Mouse (Mus musculus) midbrain, embryonic 12.5 days (tissue): ENCODE data around the gene Anks6. TPM values are rescaled to one million over a fixed set of nuclear protein-coding genes. Genes with fewer than 3 reads are reported as not detected.

Experiments used
- ATAC-seq: fragments of 200-750 bp; cut with Nextera tagmentation; 2 replicates; pipeline ENCODE4 v1.8.0; 2017; ENCODE audit warnings: low read depth, moderate TSS enrichment, moderate library complexity; ENCODE audit not compliant: low FRiP score
- H3K27ac ChIP-seq: fragments of 300-500 bp; sonication (generic); replicated peaks from 2 replicates; pipeline ENCODE4 v1.5.1; 2016; ENCODE audit warnings: mild to moderate bottlenecking
- H3K27me3 ChIP-seq: fragments of 300-500 bp; sonication (generic); 2 replicates; pipeline ENCODE4 v1.6.1; 2016; ENCODE audit warnings: mild to moderate bottlenecking
- H3K36me3 ChIP-seq: fragments of 300-500 bp; sonication (generic); 2 replicates; pipeline ENCODE4 v1.6.1; 2016
- H3K4me1 ChIP-seq: fragments of 300-500 bp; sonication (generic); 2 replicates; pipeline ENCODE4 v1.6.1; 2016
- H3K4me2 ChIP-seq: fragments of 300-500 bp; sonication (generic); replicated peaks from 2 replicates; pipeline ENCODE4 v1.6.1; 2016; ENCODE audit warnings: mild to moderate bottlenecking, moderate library complexity
- H3K4me3 ChIP-seq: fragments of 300-500 bp; sonication (generic); 2 replicates; pipeline ENCODE4 v1.5.1; 2016; ENCODE audit warnings: mild to moderate bottlenecking
- H3K9ac ChIP-seq: fragments of 300-500 bp; sonication (generic); replicated peaks from 2 replicates; pipeline ENCODE4 v1.6.1; 2016; ENCODE audit warnings: mild to moderate bottlenecking, moderate library complexity
- H3K9me3 ChIP-seq: fragments of 300-500 bp; sonication (generic); 2 replicates; pipeline ENCODE4 v1.6.1; 2016; ENCODE audit warnings: mild to moderate bottlenecking
- WGBS: fragments of 180-500 bp; shearing (Covaris S2); methylation state at CpG from one replicate; pipeline ENCODE4 v1.1.7; 2016; 5-methylcytosine and 5-hydroxymethylcytosine counted together
- polyA plus RNA-seq: library from polyadenylated mRNA; unstranded; fragments of >200 nt; fragmentation: Nextera tagmentation; extraction: Ambion mirVana; gene quantifications from 2 replicates; pipeline ENCODE4 v1.2.1, GENCODE M21; 2016

Gene Anks6
- polyA plus RNA-seq, 1 experiment from 2014 or later, result 6.5 TPM

- Histone ChIP-seq H3K4me3 (no peak overlapping the region), H3K36me3 (no peaks in the 10 kb centered on the region), H3K9me3 (no peaks in the 10 kb centered on the region), H3K4me2 (no peak overlapping the region), H3K27me3 (peaks cover 2% of the 10 kb centered on the region; the same call in 1 of the 2 replicates), H3K9ac (no peak overlapping the region), H3K4me1 (0 out of 2 replicates have a peak, but pooled peaks cover 2% of the 10 kb centered on the region), H3K27ac (no peak overlapping the region)
- WGBS, result 69% methylated on average over 12 of the region's 12 CpGs
- ATAC-seq, result no peak
Measured at GRCm38 (mm10) chr4:47010400-47011231, 46.6 kb downstream of the Anks6 start.

GRCm38 (mm10) chr4:47000626-47001395, 56.4 kb downstream of the Anks6 start:
- no peaks in the 10 kb centered on the region for H3K4me1 ChIP-seq
- no peaks in the 10 kb centered on the region for H3K36me3 ChIP-seq
- H3K27me3 ChIP-seq, result peaks cover 4% of the 10 kb centered on the region; the same call in 1 of the 2 replicates
- H3K9me3 ChIP-seq, result no peaks in the 10 kb centered on the region
- H3K4me3 ChIP-seq, result no peak overlapping the region
- no peak overlapping the region for H3K9ac ChIP-seq
- 78% methylated on average over 8 of the region's 8 CpGs for WGBS
- H3K27ac ChIP-seq, result no peak overlapping the region
- H3K4me2 ChIP-seq, result no peak overlapping the region
- no peak for ATAC-seq

- Histone ChIP-seq H3K4me3 (no peak overlapping the region), H3K9me3 (no peaks in the 10 kb centered on the region), H3K4me2 (no peak overlapping the region), H3K36me3 (no peaks in the 10 kb centered on the region), H3K27ac (no peak overlapping the region), H3K4me1 (no peaks in the 10 kb centered on the region), H3K27me3 (peaks cover 20% of the 10 kb centered on the region), H3K9ac (no peak overlapping the region)
- no peak for ATAC-seq
- WGBS, result 85% methylated on average over 2 of the region's 2 CpGs
Measured at GRCm38 (mm10) chr4:46997969-46998368, 59.3 kb downstream of the Anks6 start.

GRCm38 (mm10) chr4:46992827-46993473, 64.3 kb downstream of the Anks6 start:
- H3K4me2 ChIP-seq, result no peak overlapping the region
- 4% methylated on average over 8 of the region's 8 CpGs for WGBS
- no peak for ATAC-seq
- peaks cover 65% of the 10 kb centered on the region for H3K27me3 ChIP-seq
- H3K27ac ChIP-seq, result no peak overlapping the region
- H3K36me3 ChIP-seq, result no peaks in the 10 kb centered on the region
- peaks cover 24% of the 10 kb centered on the region for H3K4me1 ChIP-seq
- no peaks in the 10 kb centered on the region for H3K9me3 ChIP-seq
- no peak overlapping the region for H3K4me3 ChIP-seq
- H3K9ac ChIP-seq, result no peak overlapping the region

- WGBS, result under 1% methylated on average over 21 of the region's 31 CpGs
- no peak; the same call in 1 of the 2 replicates for ATAC-seq
- peak overlapping the region; percentile 71 for H3K9ac ChIP-seq
- peak overlapping the region; percentile 70 for H3K27ac ChIP-seq
- H3K9me3 ChIP-seq, result no peaks in the 10 kb centered on the region
- peaks cover 24% of the 10 kb centered on the region for H3K4me1 ChIP-seq
- H3K36me3 ChIP-seq, result no peaks in the 10 kb centered on the region
- H3K4me2 ChIP-seq, result peak overlapping the region; percentile 91
- H3K4me3 ChIP-seq, result peak overlapping the region; percentile 65
- H3K27me3 ChIP-seq, result peaks cover 66% of the 10 kb centered on the region
Measured at GRCm38 (mm10) chr4:46991959-46992316, 65.3 kb downstream of the Anks6 start.

- peaks cover 24% of the 10 kb centered on the region for H3K4me1 ChIP-seq
- H3K4me3 ChIP-seq, result peak within 1 kb of the TSS; percentile 65
- peaks cover 70% of the 10 kb centered on the region for H3K27me3 ChIP-seq
- peak within 1 kb of the TSS; percentile 70 for H3K27ac ChIP-seq
- H3K4me2 ChIP-seq, result peak within 1 kb of the TSS; percentile 91
- no peaks in the 10 kb centered on the region for H3K36me3 ChIP-seq
- peak; percentile 82 for ATAC-seq
- H3K9me3 ChIP-seq, result no peaks in the 10 kb centered on the region
- WGBS, result 1% methylated on average over 94 of the region's 134 CpGs
- H3K9ac ChIP-seq, result peak within 1 kb of the TSS; percentile 71
Measured at GRCm38 (mm10) chr4:46991016-46991958, 65.9 kb downstream of the Anks6 start, which contains the start of gene Gabbr2. Gabbr2 (minus strand) TSS chr4:46991873.

GRCm38 (mm10) chr4:46990281-46991015, 66.8 kb downstream of the Anks6 start:
- ATAC-seq, result peak; percentile 50; the same call in 1 of the 2 replicates

GRCm38 (mm10) chr4:46989842-46990241, 67.4 kb downstream of the Anks6 start:
- peaks cover 71% of the 10 kb centered on the region for H3K27me3 ChIP-seq
- H3K4me3 ChIP-seq, result peak overlapping the region; percentile 65
- no peaks in the 10 kb centered on the region for H3K9me3 ChIP-seq
- H3K9ac ChIP-seq, result peak overlapping the region; percentile 16; the same call in 1 of the 2 replicates
- H3K4me1 ChIP-seq, result peaks cover 24% of the 10 kb centered on the region
- 1% methylated on average over 17 of the region's 17 CpGs for WGBS
- ATAC-seq, result peak; percentile 42; the same call in 1 of the 2 replicates
- H3K27ac ChIP-seq, result no peak overlapping the region
- H3K4me2 ChIP-seq, result peak overlapping the region; percentile 91
- no peaks in the 10 kb centered on the region for H3K36me3 ChIP-seq

More at GRCm38 (mm10) chr4:46990281-46991015, 66.8 kb downstream of the Anks6 start:
- H3K9ac ChIP-seq, result peak overlapping the region; percentile 71; the same call in 1 of the 2 replicates
- peak overlapping the region; percentile 91 for H3K4me2 ChIP-seq
- WGBS, result 3% methylated on average over 29 of the region's 29 CpGs
- H3K4me1 ChIP-seq, result peaks cover 24% of the 10 kb centered on the region
- no peak overlapping the region for H3K27ac ChIP-seq
- peaks cover 70% of the 10 kb centered on the region for H3K27me3 ChIP-seq
- H3K9me3 ChIP-seq, result no peaks in the 10 kb centered on the region
- H3K4me3 ChIP-seq, result peak overlapping the region; percentile 65
- H3K36me3 ChIP-seq, result no peaks in the 10 kb centered on the region

GRCm38 (mm10) chr4:46988824-46989223, 68.4 kb downstream of the Anks6 start:
- H3K4me2 ChIP-seq, result no peak overlapping the region
- no peaks in the 10 kb centered on the region for H3K36me3 ChIP-seq
- no peak for ATAC-seq
- peaks cover 24% of the 10 kb centered on the region for H3K4me1 ChIP-seq
- H3K9me3 ChIP-seq, result no peaks in the 10 kb centered on the region
- no peak overlapping the region for H3K4me3 ChIP-seq
- 81% methylated on average over 4 of the region's 4 CpGs for WGBS
- H3K27ac ChIP-seq, result no peak overlapping the region
- peaks cover 61% of the 10 kb centered on the region for H3K27me3 ChIP-seq
- no peak overlapping the region for H3K9ac ChIP-seq

GRCm38 (mm10) chr4:46988257-46988656, 69.0 kb downstream of the Anks6 start:
- no peak for ATAC-seq
- WGBS, result 59% methylated on average over 3 of the region's 3 CpGs
- Histone ChIP-seq H3K4me2 (no peak overlapping the region), H3K27me3 (peaks cover 55% of the 10 kb centered on the region), H3K4me1 (peaks cover 24% of the 10 kb centered on the region), H3K9ac (no peak overlapping the region), H3K9me3 (no peaks in the 10 kb centered on the region), H3K4me3 (no peak overlapping the region), H3K36me3 (no peaks in the 10 kb centered on the region), H3K27ac (no peak overlapping the region)
